Mouse (Mus musculus): Measurements from ENCODE around the gene Hcrtr1. TPM values are rescaled to one million over a fixed set of nuclear protein-coding genes. Genes with fewer than 3 reads are reported as not detected.

Hcrtr1 gene
- total RNA-seq, 2 experiments from 2014 or later: 5.8 to 6.3 TPM

DNA sequence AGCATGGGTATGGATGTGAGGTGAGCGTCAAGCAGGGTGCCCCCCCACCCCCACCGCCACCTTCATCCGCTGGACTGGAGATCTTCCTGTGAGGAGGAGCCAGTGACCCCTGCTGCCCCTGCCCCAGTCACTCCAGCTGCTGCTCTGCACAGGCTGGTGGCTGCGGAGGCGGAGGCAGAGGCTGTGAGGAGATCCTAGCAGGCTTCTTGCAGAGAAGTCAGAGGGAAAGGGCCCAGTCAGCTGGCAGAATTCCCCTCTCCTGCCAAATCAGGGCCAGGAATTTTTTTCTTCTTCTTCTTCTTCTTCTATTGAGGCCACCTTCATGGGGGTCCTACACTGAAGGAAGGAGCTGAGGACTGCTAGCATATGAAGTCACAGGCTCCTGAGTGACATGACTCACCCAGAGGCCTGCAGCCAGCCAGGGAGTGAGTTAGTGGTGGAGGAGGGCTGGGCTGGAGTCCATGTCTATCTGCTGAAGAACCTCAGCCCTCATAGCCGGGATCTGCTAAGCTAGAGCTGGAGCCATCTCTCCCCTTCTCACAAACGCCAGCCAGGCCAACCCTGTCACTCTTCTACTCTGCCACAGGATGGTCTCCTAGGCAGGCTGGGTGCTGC lies 54.7 kb downstream of the Hcrtr1 start:
- no peak for DNase-seq (ENCODE audit: low spot score in 2 of 2)
- intact Hi-C loops (cut with DNase I): no loop called here

DNA sequence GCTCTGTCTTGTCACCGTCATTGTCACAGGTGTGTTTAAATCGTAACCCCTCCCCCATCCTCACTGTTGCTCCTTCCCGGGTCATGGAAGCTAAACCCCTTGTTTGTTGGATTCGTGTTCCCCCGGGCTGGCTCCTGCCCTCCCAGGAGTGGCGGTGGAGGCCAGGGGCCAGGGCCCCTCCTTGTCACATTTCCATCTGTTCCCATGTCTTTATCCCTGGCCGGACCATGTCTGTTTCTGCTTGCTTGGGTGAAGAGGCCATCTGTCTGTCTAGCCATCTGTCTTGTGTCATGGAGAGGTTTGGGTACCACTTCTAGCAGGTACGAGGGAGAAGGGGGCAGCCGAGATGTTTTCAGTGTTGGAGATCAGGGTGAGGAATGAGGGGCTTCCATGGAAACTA lies 56.9 kb downstream of the Hcrtr1 start:
- DNase-seq (ENCODE audit: low spot score in 2 of 2): no peak
- intact Hi-C loops (cut with DNase I): no loop called here

DNA sequence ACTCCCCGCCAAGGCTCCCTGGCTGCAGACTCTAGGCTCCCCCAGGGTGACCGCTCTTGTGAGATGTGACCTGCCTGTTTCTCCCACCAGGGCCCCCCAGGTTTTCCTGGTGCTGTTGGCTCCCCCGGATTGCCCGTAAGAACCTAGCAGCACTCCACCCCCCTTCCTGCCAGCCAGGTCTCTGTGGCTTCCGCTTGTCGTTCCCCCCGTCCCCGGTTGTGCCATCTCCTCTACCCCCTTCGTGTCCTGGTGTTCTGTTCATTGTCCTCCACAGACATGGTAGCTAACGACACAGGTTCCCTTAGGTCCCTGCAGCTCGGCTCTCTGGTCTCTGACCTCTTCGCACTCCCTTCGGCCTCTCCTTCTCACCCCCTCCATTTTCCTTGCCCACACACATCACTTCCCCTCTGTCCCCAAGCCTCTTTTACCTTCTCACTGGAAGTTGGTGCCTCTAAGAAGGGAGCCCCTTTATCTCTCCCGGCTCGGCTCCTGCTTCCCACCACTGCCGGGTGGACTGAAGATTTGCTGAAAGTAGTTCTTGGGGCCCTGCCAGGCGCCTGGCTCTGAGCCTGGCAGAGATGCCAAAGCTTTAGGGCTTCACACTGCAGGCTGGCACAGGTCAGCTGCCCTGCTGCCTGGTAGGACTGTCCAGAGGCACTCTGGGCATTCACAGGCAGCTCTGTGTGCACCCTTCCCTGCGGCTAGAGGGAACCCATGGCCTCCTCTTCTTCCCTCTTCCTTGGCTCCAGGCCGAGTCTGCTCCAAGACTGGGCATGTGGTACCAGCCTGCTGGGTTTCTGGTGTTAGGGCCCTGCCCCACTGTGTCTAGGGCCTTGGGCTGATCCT lies 57.6 kb downstream of the Hcrtr1 start:
- DNase-seq (ENCODE audit: low spot score in 2 of 2): peak; percentile 70 to 85
- intact Hi-C loops (cut with DNase I): no loop called here

Other genes with a start within 250 kb of the Hcrtr1 start
- under 1 TPM; 0.15 to 0.68 TPM for gene Spocd1, start 210.1 kb downstream of the Hcrtr1 start, total RNA-seq (2021)
- 100 to 1,000 TPM; 352 to 365 TPM for gene Adgrb2, start 154.5 kb downstream of the Hcrtr1 start, total RNA-seq (2021)
- gene Col16a1, start 91.5 kb downstream of the Hcrtr1 start, total RNA-seq (2021): 10 to 100 TPM; 12.2 to 17.8 TPM
- gene Pef1, start 36.8 kb downstream of the Hcrtr1 start, total RNA-seq (2021): 10 to 100 TPM; 47.6 to 49.2 TPM
- 1 to 10 TPM; 4.1 to 4.2 TPM for gene Tinagl1, start 35.8 kb upstream of the Hcrtr1 start, total RNA-seq (2021)
- gene Gm853, start 83.0 kb upstream of the Hcrtr1 start, total RNA-seq (2021): not detected
- 1 to 10 TPM; 3.5 to 3.8 TPM for gene Serinc2, start 139.8 kb upstream of the Hcrtr1 start, total RNA-seq (2021)
- 100 to 1,000 TPM; 198 to 207 TPM for gene Fabp3, start 169.2 kb upstream of the Hcrtr1 start, total RNA-seq (2021)
- gene Gm10570, start 169.3 kb upstream of the Hcrtr1 start, total RNA-seq (2021): not detected
- 10 to 100 TPM; 57.9 to 61.8 TPM for gene Zcchc17, start 220.6 kb upstream of the Hcrtr1 start, total RNA-seq (2021)
- gene Snrnp40, start 220.8 kb upstream of the Hcrtr1 start, total RNA-seq (2021): 10 to 100 TPM; 23.5 to 26.3 TPM

Measured in left cerebral cortex, postnatal 14 days (tissue).